In the genomic region with DNA sequence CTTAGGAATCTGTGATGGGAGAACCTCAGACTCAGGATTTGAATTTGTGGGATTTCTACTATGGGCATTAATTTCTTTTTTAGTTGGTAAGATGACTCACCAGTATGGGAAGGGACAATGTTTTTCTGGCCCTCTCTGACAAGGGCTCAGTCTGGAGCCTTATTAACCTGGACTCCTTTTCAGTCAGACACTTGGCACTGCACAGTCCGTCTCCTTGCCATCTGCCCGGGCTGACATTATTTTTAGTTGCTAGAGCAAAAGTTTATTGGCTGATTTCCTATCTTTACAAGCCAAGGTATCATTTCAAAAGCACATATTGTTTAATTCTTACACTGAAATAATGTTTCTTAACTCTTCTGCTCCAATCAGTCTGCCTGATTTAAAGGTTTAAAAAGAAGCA, we compare ENCODE assay signal across 25 mouse cellular contexts.
A peak's percentile ranks its signal among the peaks of the same experiment; 100 is the strongest.
DNase-seq lines count a peak whose midpoint lies in the region; TF ChIP-seq lines count a peak whose summit lies in the region.
"Had no signal": no experiment of that assay in that cellular context is flagged by ENCODE, and none has a peak within 500 bp of the region (broad histone marks: within the 10 kb centered on the region; RNA-seq: fewer than 3 reads in every experiment).

No protein-coding gene starts in this region.

- TF ChIP-seq POLR2A in embryonic fibroblast, embryonic 13.5 days (IDR thresholded peaks at IDR 0.05; ENCODE audit: low read depth, low read length): no peak

- TF ChIP-seq CTCF in embryonic fibroblast, embryonic 13.5 days (IDR thresholded peaks at IDR 0.05; ENCODE audit: borderline replicate concordance, insufficient read depth, low read length): no peak

- peaks cover 18% of the 10 kb centered on the region for H3K4me1 ChIP-seq in embryonic fibroblast, embryonic 13.5 days (ENCODE audit: control insufficient read depth, insufficient read depth, low read length)
- H3K4me1 ChIP-seq: limb, embryonic 10.5 days; limb, embryonic 15.5 days; liver, embryonic 15.5 days had no signal

- H3K4me3 ChIP-seq in embryonic fibroblast, embryonic 13.5 days (ENCODE audit: insufficient read depth, low read length): no peak overlapping the region
- H3K4me3 ChIP-seq: heart, adult 2 months; heart, embryonic 12.5 days; hindbrain, embryonic 15.5 days; limb, embryonic 10.5 days; limb, embryonic 15.5 days; liver, embryonic 15.5 days; midbrain, embryonic 10.5 days had no signal

- peak overlapping the region; percentile 66 for H3K27ac ChIP-seq in embryonic fibroblast, embryonic 13.5 days (ENCODE audit: insufficient read depth, low read length)
- H3K27ac ChIP-seq: heart, adult 2 months; hindbrain, embryonic 15.5 days; limb, embryonic 10.5 days; limb, embryonic 15.5 days; liver, embryonic 15.5 days; midbrain, embryonic 10.5 days had no signal

- DNase-seq in 3T3-L1 (ENCODE audit: low read depth, low spot score): peak; percentile 27
- peak; percentile 46 for DNase-seq in Muller cell, postnatal 12 days (ENCODE audit: inconsistent ontology term)
- DNase-seq in cerebellum, adult 9-10 months: peak; percentile 52
- DNase-seq in thymus, postnatal 14 days: no peak
- DNase-seq in natural killer cell, adult 2 months (ENCODE audit: low spot score in 2 of 2): no peak
- no peak for DNase-seq in heart, postnatal 4 days
- DNase-seq: adrenal gland, adult 8-10 months; gastrocnemius, postnatal 36 days; heart, adult 2 months; kidney, adult 11 months; kidney, postnatal 14 days; layer of hippocampus, adult 9-11 months; lung, embryonic 14.5 days; lung, postnatal 14 days; retina, postnatal 1 day; right cerebral cortex, postnatal 25 days; spleen, adult 18-20 months; thymus, postnatal 25 days had no signal

Comparison
In these comparisons a context has a peak if more than half of its experiments do, and no peak if none do; other contexts are left out.
1. DNase-seq: peak in 3T3-L1 (single experiment), Muller cell, postnatal 12 days (single experiment) and cerebellum, adult 9-10 months (single experiment); none in thymus, postnatal 14 days (single experiment), natural killer cell, adult 2 months (0 of 2) and heart, postnatal 4 days (single experiment).